Mouse (Mus musculus): Measurements from ENCODE around the gene Rnpep.

GRCm38 (mm10) chr1:135224147-135224546 lies 59.7 kb downstream of the Rnpep start:
- no peak for TF ChIP-seq CTCF (IDR thresholded peaks at IDR 0.05; ENCODE audit: borderline replicate concordance, insufficient read depth, low read depth, low read length)
- no peak for TF ChIP-seq POLR2A (IDR thresholded peaks at IDR 0.05; ENCODE audit: borderline replicate concordance, insufficient read depth, low read length)
